Mouse (Mus musculus) G1E (cell line): Measurements from ENCODE around the gene Mlycd. TPM values are rescaled to one million over a fixed set of nuclear protein-coding genes. Genes with fewer than 3 reads are reported as not detected.

Experiments used
- ATAC-seq: 2 replicates; pipeline ENCODE4 v1.8.0; 2016; ENCODE audit warnings: mild to moderate bottlenecking; ENCODE audit not compliant: insufficient number of reproducible peaks, poor library complexity, low FRiP score, severe bottlenecking; ENCODE audit errors: extremely low read depth
- DNase-seq: peaks from one replicate; pipeline ENCODE4 v3.0.0; 2012; ENCODE audit warnings: low spot score
- H3K27me3 ChIP-seq: 2 replicates; pipeline ENCODE4 v1.6.1; 2012; ENCODE audit warnings: mild to moderate bottlenecking, low read length, inconsistent platforms; ENCODE audit not compliant: insufficient read depth
- H3K36me3 ChIP-seq: replicated peaks from 2 replicates; pipeline ENCODE3; 2012; ENCODE audit warnings: mild to moderate bottlenecking, inconsistent platforms
- H3K4me1 ChIP-seq: 2 replicates; pipeline ENCODE4 v1.6.1; 2012; ENCODE audit warnings: low read depth, low read length, inconsistent platforms, mixed read lengths; ENCODE audit not compliant: insufficient read depth
- H3K4me3 ChIP-seq: 2 replicates; pipeline ENCODE4 v1.5.1; 2012; ENCODE audit warnings: low read depth, mild to moderate bottlenecking, inconsistent platforms, low read length, moderate library complexity, mixed read lengths
- H3K9me3 ChIP-seq: replicated peaks from 2 replicates; pipeline ENCODE4 v1.6.1; 2012; ENCODE audit warnings: inconsistent platforms
- CTCF ChIP-seq: IDR thresholded peaks from 2 replicates; pipeline ENCODE4 v1.5.1; 2012; ENCODE audit warnings: low read depth, low read length, inconsistent platforms, mixed read lengths
- GATA1 ChIP-seq: IDR thresholded peaks from 2 replicates; pipeline ENCODE4 v1.6.1; 2012; ENCODE audit warnings: borderline replicate concordance, low read length, inconsistent platforms, mixed read lengths
- GATA2 ChIP-seq: IDR thresholded peaks from 2 replicates; pipeline ENCODE4 v1.6.1; 2012; ENCODE audit warnings: low read depth, low read length, inconsistent platforms, borderline replicate concordance
- POLR2AphosphoS5 ChIP-seq: IDR thresholded peaks from 2 replicates; pipeline ENCODE4 v1.6.1; 2012; ENCODE audit warnings: low read depth, low read length, inconsistent platforms; ENCODE audit not compliant: insufficient replicate concordance
- TAL1 ChIP-seq: conservative IDR thresholded peaks from 2 replicates; pipeline ENCODE4 v1.6.1; 2012; ENCODE audit warnings: low read depth, low read length, inconsistent platforms, mixed read lengths
- polyA plus RNA-seq: library from polyadenylated mRNA; stranded (reverse); fragments of >175 nt; gene quantifications from 2 replicates; pipeline ENCODE4 v1.2.3, GENCODE M21; 2012
- total RNA-seq, 2 experiments: library from RNA; stranded (forward) in 1 of 2; stranded (reverse) in 1 of 2; fragments of 200-1000 nt in 1 of 2; fragments of >200 nt in 1 of 2; fragmentation: Nextera tagmentation in 1 of 2; gene quantifications; 2 replicates each; pipeline ENCODE4 v1.2.3; 2014 to 2017

Gene Mlycd
- total and polyA plus RNA-seq, 3 experiments, result 4.1 to 16.7 (median 10.5) TPM

DNA sequence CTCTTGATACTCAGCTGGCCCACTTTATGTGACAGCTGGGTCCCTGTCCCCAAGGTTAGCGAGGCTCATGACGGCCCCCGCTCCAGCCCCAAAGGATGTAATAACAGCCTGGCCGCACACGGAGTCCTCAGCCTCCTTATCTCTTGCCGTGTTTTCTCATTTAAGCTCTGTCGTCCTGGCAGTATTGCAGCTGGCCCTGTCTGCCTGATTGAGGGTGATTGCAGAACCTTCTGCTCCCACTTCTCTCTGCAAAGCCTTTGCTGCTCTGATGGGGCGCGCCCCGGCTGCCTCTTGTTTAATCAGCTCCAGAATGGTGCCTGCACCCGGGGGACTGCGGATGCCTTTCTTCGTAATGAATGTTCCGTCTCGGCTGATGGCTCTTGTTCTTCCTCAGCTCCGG is 65.0 kb downstream of the Mlycd start:
- ATAC-seq (no peak), DNase-seq (no peak)
- no peaks in the 10 kb centered on the region for H3K9me3 ChIP-seq
- TF ChIP-seq GATA2 (no peak), GATA1 (no peak), CTCF (no peak), TAL1 (no peak), POLR2AphosphoS5 (no peak)
- H3K4me1 ChIP-seq, result no peaks in the 10 kb centered on the region
- H3K4me3 ChIP-seq, result no peak overlapping the region
- H3K27me3 ChIP-seq, result peaks cover 9% of the 10 kb centered on the region
- H3K36me3 ChIP-seq, result no peaks in the 10 kb centered on the region

Other genes with a start within 250 kb of the Mlycd start
- gene Hsbp1, start 50.4 kb upstream of the Mlycd start, total RNA-seq (2014; fragmentation: Nextera tagmentation), result 191 and 220 TPM in 2 replicates
- 92.1 and 104 TPM in 2 replicates for gene Hsbp1, start 50.4 kb upstream of the Mlycd start, total RNA-seq (2017)
- 50.6 and 60.5 TPM in 2 replicates for gene Hsbp1, start 50.4 kb upstream of the Mlycd start, polyA plus RNA-seq
- not detected in 2 replicates for gene Osgin1, start 39.2 kb downstream of the Mlycd start, total RNA-seq (2014; fragmentation: Nextera tagmentation)
- 0.17 and 0.49 TPM in 2 replicates for gene Osgin1, start 39.2 kb downstream of the Mlycd start, total RNA-seq (2017)
- 0.08 and 0.10 TPM in 2 replicates for gene Osgin1, start 39.2 kb downstream of the Mlycd start, polyA plus RNA-seq
- gene Necab2, start 51.8 kb downstream of the Mlycd start, total RNA-seq (2014; fragmentation: Nextera tagmentation), result not detected in 2 replicates
- 0.06 TPM in 1 of 2 replicates, not detected in the other for gene Necab2, start 51.8 kb downstream of the Mlycd start, total RNA-seq (2017)
- not detected in 2 replicates for gene Necab2, start 51.8 kb downstream of the Mlycd start, polyA plus RNA-seq
- not detected in 2 replicates for gene Slc38a8, start 106.8 kb downstream of the Mlycd start, total RNA-seq (2014; fragmentation: Nextera tagmentation)
- gene Slc38a8, start 106.8 kb downstream of the Mlycd start, total RNA-seq (2017), result 0.06 and 0.11 TPM in 2 replicates
- not detected in 2 replicates for gene Slc38a8, start 106.8 kb downstream of the Mlycd start, polyA plus RNA-seq
- gene Mbtps1, start 163.9 kb downstream of the Mlycd start, total RNA-seq (2014; fragmentation: Nextera tagmentation), result 80.9 and 98.7 TPM in 2 replicates
- gene Mbtps1, start 163.9 kb downstream of the Mlycd start, total RNA-seq (2017), result 37.3 and 40.2 TPM in 2 replicates
- gene Mbtps1, start 163.9 kb downstream of the Mlycd start, polyA plus RNA-seq, result 107 and 108 TPM in 2 replicates
- gene Hsdl1, start 180.3 kb downstream of the Mlycd start, total RNA-seq (2014; fragmentation: Nextera tagmentation), result 19.3 and 22.7 TPM in 2 replicates
- 56.7 and 58.0 TPM in 2 replicates for gene Hsdl1, start 180.3 kb downstream of the Mlycd start, total RNA-seq (2017)
- gene Hsdl1, start 180.3 kb downstream of the Mlycd start, polyA plus RNA-seq, result 38.7 and 42.2 TPM in 2 replicates
- gene Dnaaf1, start 180.4 kb downstream of the Mlycd start, total RNA-seq (2014; fragmentation: Nextera tagmentation), result not detected in 2 replicates
- 0.11 and 0.12 TPM in 2 replicates for gene Dnaaf1, start 180.4 kb downstream of the Mlycd start, total RNA-seq (2017)
- 0.10 and 0.17 TPM in 2 replicates for gene Dnaaf1, start 180.4 kb downstream of the Mlycd start, polyA plus RNA-seq
- 6.6 and 7.1 TPM in 2 replicates for gene Taf1c, start 210.3 kb downstream of the Mlycd start, total RNA-seq (2014; fragmentation: Nextera tagmentation)
- gene Taf1c, start 210.3 kb downstream of the Mlycd start, total RNA-seq (2017), result 7.7 and 8.7 TPM in 2 replicates
- gene Taf1c, start 210.3 kb downstream of the Mlycd start, polyA plus RNA-seq, result 53.2 and 65.0 TPM in 2 replicates
- gene Adad2, start 217.9 kb downstream of the Mlycd start, total RNA-seq (2014; fragmentation: Nextera tagmentation), result not detected in 2 replicates
- gene Adad2, start 217.9 kb downstream of the Mlycd start, total RNA-seq (2017), result not detected in 2 replicates
- gene Adad2, start 217.9 kb downstream of the Mlycd start, polyA plus RNA-seq, result not detected in 2 replicates
- not detected in 2 replicates for gene Kcng4, start 240.8 kb downstream of the Mlycd start, total RNA-seq (2014; fragmentation: Nextera tagmentation)
- gene Kcng4, start 240.8 kb downstream of the Mlycd start, total RNA-seq (2017), result 0.11 TPM in 1 of 2 replicates, not detected in the other
- gene Kcng4, start 240.8 kb downstream of the Mlycd start, polyA plus RNA-seq, result not detected in 2 replicates